Mouse (Mus musculus): ENCODE results near the gene Pafah2. TPM values are rescaled to one million over a fixed set of nuclear protein-coding genes. Genes with fewer than 3 reads are reported as not detected.
A peak's percentile ranks its signal among the peaks of the same experiment; 100 is the strongest.
"Not testable (repeated sequence)": the region's sequence is repeated elsewhere in the genome, so short reads cannot be mapped to it uniquely, and the experiment has no call there.

Gene Pafah2
- total RNA-seq, 2 experiments from 2014 or later: 13.9 to 14.9 TPM

DNA sequence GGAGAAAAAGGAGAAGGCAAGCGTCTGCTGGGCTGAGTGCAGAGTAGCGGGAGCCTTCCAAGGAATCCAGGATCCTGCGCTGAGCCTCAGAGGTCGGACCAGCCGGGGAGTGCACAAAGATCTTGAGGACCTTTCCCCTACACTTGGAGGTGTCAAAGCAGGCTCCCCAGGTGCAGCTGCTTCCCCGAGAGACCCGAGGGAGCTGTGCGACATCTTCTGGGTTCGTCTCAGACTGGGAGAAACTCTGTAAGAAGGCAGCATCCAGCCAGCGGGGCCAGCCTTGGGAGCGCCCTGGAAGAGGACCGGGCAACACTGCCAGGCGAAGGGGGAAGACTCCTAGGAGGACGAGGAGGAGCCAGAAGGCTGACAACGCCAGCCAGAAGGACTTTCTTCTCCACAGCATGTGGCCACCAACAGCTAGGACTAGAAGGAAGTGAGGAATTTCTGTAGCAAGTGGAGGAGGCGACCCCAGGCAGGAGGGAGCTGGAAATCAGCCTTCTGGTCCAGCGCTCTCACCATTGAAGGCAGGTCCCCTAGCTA lies 24.7 kb upstream of the Pafah2 start:
- no peak for DNase-seq (ENCODE audit: low spot score in 2 of 2)

DNA sequence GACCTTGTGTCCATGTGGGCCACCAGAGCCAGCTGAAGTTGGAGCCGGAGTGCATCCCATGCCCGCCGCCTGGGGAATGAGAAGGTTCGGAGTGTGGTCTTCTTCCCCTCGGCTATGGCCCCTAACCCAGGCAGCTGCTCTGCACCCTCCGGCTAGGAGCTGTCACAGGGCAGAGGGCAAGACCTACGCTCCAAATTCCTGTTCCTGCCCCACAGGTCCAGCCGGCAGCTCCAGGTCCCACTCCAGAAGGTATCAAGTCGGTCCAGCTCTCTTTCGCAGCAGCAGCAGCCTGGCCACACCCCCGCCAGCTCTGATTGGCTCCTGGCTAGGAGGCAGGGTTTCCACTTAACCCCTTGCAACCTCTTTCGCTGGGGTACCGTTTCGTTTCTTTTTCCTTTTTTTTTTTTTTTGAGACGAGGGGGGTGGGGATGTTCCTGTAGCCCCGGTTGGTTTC lies 23.8 kb upstream of the Pafah2 start:
- DNase-seq (ENCODE audit: low spot score in 2 of 2): peak; percentile 52

DNA sequence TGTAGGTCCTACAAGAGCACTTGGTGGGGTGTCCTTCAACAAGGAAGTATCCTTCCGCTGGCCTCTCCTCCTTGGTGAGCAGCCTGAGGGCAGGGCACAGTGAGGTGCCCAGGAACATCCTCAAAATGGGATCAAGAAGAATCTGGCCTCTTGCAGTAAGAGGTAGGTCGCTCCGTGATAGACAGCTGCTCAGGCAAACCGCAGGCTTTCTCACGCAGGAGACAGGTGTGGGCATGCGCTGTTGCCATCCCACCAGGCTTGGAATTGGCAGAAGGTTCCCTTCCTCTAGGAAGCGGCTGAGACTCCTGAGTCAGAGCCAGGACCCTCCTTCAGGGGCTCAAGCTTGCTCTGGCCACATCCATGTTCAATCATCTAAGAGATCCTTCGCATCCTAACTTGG lies 22.8 kb upstream of the Pafah2 start:
- DNase-seq (ENCODE audit: low spot score in 2 of 2): no peak

DNA sequence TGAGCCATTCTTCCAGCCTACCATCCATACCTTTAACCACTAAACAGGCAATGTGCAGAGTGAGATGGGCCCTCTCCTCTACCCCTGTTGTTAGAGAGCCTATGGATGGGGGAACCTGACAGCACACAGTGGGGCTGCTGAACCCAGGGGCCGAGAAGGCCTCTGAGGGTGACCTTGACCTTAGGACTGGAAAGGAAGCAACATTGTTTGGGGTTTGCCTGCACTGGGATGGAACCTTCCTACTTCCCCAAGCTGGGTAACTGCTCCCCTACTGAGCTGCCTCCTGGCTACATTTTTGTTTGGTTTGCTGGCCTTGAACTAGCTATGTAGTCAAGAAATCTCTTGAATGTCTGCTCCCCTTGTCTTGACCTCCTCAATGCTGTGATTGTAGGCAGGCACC lies 21.8 kb upstream of the Pafah2 start:
- DNase-seq (ENCODE audit: low spot score in 2 of 2): no peak

- no peak for DNase-seq (ENCODE audit: low spot score in 2 of 2)
Observed at GRCm38 (mm10) chr4:134378089-134378615, 18.0 kb upstream of the Pafah2 start.

DNA sequence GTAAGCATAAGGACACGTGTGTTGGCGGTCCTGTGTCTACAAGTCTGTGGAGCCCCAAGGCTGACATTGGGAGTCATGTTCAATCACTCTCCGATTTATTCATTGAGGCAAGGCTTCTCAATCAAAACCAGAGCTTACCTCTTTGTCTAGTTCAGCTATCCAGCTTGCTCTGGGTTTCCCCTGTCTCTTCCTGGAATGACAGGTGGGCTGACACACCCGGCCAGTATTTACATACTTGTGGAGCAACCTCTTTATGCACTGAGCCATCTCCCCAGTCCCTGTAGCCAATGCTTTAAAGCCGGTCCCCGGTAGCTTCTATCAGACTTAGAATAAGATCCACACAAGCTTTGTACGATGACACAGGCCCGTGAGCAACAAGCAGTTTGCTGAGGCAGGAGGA lies 16.6 kb upstream of the Pafah2 start:
- DNase-seq (ENCODE audit: low spot score in 2 of 2): no peak

DNA sequence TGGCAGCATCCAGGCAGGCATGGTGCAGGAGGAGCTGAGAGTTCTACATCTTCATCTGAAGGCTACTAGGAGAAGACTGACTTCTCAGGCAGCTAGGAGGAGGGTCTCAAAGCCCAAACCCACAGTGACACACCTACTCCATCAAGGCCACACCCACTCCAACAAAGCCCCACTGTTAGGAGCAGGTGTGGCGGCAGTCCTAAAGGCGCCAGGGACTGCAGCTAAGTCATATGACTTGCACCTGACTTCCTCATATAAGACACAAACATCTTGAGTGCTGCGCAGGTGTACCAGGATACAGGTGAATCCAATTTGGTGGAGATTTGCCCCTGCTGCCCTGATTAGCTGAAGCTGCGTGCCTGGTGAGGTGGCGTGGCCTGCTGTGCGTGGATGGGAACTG lies 12.4 kb upstream of the Pafah2 start, which contains the start of gene Extl1:
Gene Extl1, minus strand, starts transcription at position 101 of the 400 bp plus-strand sequence.
- not testable (repeated sequence) for DNase-seq (ENCODE audit: low spot score in 2 of 2)

- DNase-seq (ENCODE audit: low spot score in 2 of 2): no peak
Observed at GRCm38 (mm10) chr4:134387268-134387667, 8.9 kb upstream of the Pafah2 start.

DNA sequence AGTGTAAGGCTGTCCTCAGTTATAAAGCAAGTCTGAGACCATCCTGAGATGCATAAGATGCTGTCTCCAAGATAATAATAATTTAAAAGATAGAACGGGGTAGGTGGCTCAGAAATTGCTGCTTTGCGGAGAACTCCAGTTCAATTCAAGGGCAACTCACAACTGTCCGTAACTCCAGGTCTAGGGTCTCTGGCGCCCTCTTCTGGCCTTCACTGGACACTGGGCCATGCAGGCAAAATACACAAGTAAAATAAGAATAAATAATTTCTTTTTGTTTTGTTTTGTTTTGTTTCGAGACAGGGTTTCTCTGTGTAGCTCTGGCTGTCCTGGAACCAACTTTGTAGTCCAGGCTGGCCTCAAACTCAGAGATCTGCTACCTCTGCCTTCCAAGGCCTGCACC lies 7.7 kb upstream of the Pafah2 start:
- DNase-seq (ENCODE audit: low spot score in 2 of 2): peak; percentile 61 to 66

DNA sequence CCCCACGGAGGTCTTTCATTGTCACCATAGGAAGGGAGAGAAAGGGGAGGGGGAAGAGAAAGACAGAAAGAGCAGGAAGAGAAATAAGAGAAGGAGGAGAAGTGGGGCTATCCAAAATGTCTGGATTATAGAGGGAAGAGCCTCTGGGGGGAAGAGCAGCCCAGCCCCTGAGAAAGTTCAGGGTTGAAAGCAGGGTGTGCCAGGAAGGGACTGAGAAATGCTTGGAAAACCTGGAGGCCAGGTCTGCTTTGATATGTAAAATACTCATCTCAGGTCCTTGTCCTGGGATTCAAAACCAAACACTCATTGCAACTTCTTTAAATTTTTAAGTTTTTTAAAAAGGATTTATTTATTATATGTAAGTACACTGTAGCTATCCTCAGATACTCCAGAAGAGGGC lies 4.5 kb upstream of the Pafah2 start:
- DNase-seq (ENCODE audit: low spot score in 2 of 2): no peak

GRCm38 (mm10) chr4:134392595-134392994 lies 3.5 kb upstream of the Pafah2 start:
- DNase-seq (ENCODE audit: low spot score in 2 of 2): no peak

DNA sequence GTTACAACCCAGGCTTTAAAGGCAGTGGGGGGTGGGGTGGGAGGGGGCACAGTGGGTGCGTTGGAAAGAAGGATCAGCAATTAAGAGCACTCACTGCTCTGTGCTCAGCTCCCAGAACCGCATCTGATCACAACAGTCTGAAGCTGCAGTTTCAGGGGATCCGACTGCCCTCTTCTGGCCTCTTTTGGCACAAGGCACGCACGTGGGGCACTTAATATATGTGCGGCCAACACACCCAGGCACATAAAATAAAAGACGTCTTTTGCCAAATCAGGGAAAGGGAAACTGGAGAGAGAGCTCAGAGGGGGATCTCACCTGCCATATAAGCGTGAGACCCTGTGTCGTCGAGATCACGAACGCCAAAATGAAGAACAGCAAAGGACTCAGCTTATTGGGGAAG lies 3.1 kb upstream of the Pafah2 start:
- DNase-seq (ENCODE audit: low spot score in 2 of 2): no peak

DNA sequence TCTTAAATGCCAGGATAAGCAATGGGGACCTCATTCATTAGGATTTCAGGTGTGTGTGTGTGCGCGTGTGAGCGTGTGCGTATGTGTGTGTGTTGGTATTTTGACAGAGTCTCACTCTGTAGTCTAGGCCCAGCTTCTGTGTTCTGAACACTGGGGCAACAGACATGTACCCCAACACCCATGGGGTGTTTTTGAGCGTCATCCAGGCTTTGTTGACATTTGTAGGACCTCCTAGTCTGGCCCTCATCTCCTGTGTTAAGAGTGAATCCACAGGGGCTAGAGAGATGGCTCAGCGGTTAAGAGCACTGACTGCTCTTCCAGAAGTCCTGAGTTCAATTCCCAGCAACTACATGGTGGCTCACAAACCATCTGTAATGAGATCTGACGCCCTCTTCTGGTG lies 978 bp upstream of the Pafah2 start:
- DNase-seq (ENCODE audit: low spot score in 2 of 2): no peak

DNA sequence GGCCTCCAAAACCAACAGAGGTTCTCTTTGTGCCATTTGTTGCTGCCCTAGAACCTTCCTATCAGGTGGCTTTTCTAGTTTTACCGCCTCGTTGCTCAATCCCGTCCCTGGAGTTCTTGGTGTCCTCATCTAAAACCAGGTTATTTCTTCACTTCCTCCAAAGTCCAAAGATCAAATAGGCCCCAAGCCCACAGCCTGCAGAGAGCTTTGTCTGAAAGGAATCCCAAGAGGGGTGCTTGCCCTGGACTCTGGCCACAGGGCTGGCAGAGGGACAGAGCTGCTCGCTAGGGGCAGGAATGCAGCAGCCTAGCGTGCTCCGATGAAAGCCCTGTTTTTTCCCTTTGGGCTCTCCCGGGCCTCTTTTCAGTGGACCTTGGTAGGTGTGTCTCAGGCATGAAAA lies 1.0 kb downstream of the Pafah2 start:
- peak in 1 of 2 experiments; percentile 30 for DNase-seq (ENCODE audit: low spot score in 2 of 2)

DNA sequence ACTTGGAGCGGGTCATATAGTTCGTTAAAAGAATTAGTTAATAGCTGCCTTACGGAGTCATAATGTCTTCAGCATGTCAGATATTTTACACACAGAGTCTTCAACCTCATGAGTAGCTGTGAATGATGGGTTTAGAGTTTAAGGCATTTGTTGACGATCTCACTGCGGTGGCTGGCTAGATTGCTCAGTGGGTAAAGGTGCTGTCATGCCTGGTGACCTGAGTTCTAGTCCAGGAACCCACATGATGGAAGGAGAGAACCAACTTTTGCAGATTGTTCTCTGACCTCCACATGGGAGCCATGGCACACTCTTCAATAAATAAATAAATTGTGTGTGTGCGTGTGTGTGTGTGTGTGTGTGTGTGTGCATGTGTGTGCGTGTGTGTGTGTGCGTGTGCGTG lies 1.6 kb downstream of the Pafah2 start:
- DNase-seq (ENCODE audit: low spot score in 2 of 2): no peak

- DNase-seq (ENCODE audit: low spot score in 2 of 2): no peak
Observed at GRCm38 (mm10) chr4:134400206-134400605, 4.1 kb downstream of the Pafah2 start.

- DNase-seq (ENCODE audit: low spot score in 2 of 2): no peak
Observed at GRCm38 (mm10) chr4:134401181-134401661, 5.1 kb downstream of the Pafah2 start.

DNA sequence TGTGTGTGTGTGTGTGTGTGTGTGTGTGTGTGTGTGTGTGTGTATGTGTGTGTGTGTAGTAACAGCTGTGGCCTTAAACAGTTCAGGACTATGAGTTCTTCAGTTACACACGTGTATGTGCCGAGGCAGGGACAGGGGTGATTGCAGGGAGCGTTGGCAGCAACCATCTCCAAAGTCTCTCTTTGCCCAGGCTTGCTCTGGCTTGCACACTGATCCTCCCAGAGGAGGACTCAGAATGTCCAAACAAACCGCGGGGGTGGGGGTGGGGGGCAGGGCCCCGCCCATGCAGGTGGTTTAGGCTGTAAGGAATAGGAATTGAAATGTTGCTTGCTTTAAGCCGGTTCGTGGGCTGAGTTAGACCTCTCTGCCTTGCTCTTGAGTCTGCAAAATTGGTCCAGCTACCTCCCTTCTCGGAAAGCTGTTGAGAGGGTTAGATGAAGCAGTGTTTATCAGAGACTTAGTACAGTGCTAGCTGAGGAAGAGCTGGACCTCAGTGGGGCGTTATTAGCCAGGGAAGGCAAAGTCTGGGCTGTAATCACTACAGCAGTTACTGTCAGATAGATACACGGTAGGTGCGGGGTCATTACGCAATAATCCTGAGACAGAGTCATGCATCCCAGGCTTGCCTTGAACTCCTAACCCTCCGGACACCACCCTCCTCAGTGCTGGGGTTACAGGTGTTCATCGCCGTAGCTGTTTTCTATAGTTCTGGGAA lies 5.9 kb downstream of the Pafah2 start:
- no peak for DNase-seq (ENCODE audit: low spot score in 2 of 2)

DNA sequence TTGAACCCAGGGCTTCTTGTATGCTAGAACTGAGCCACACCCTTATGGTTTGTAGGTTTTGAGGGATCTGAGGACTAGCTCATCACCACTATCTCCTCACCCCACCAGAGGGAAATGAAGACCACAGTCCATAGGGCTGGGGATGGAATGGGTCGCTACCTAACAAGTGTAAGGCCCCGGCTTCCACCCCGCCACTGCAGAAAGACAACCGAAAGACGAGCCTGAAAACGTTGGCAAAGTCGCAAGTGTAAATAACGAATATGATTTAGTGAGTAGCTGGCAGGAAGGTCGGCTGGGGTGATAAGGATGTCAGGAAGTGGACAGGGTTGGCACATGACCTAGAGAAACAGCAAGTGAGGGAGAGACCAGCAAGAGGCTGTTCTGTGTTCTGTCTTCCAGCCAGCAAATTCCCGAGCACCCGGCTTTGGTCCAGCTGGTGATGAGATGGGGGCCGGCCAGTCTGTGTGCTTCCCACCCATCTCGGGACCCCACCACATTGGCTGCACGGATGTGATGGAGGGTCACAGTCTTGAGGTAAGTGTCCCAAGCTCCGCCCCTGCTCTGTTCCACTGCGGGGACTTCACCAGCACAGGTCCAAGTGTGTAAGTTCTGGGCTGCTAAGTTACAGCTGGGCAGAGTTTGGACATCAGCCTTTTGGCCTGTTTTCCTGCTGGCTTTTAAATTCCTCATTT lies 6.6 kb downstream of the Pafah2 start:
- no peak for DNase-seq (ENCODE audit: low spot score in 2 of 2)

- no peak for DNase-seq (ENCODE audit: low spot score in 2 of 2)
Observed at GRCm38 (mm10) chr4:134403721-134404120, 7.6 kb downstream of the Pafah2 start.

DNA sequence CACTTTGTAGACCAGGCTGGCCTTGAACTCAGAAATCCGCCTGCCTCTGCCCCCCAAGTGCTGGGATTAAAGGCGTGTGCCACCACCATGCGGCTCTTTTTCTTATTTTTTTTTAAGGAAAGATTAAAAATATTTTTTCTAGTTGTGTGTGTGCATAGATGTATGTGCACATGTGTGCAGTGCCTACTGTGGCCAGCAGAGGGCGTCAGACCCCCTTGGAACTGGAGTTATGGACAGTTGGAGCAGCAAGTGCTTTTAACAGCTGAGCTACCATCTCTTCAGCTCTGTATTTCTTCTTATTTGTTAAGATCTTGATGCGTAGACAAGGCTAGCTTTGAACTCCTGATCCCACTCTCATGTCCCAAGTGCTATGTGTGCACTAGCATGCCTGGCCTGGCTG lies 13.2 kb downstream of the Pafah2 start:
- DNase-seq (ENCODE audit: low spot score in 2 of 2): no peak

- DNase-seq (ENCODE audit: low spot score in 2 of 2): no peak
Observed at GRCm38 (mm10) chr4:134416177-134416576, 20.1 kb downstream of the Pafah2 start.

All from adrenal gland, postnatal 4 days (tissue).